Mouse (Mus musculus) cerebellum, postnatal 36 days (tissue): ENCODE measurements around the gene Gm21953.
"Not testable (repeated sequence)": the region's sequence is repeated elsewhere in the genome, so short reads cannot be mapped to it uniquely, and the experiment has no call there.

Source experiments
- DNase-seq, 2 experiments: peaks; one replicate each; pipeline ENCODE4 v3.0.0; 2021 to 2022; ENCODE audit warnings: mixed read lengths in 2 of 2

The Gm21953 gene

DNA sequence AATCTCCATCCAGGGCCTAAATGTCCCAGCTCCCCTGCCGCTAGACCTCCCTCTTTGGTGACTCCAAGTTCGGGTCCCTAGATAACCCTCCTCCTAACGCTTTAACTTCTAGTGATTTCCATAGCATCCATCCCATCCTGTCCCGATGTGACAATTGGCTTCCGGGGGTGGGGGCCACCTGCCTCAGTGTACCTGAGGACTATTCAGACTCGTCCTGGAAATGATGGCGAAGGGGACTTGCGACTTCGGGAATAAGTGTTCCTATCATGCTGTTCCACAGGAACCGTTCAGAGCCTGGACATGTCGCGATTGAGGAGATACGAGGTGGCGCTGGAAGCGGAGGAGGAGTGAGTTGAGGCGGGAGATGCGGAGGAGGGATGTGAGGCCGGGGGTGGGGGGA, at the start of gene Gm21953:
TSS of gene Gm21953 (plus strand) at position 301 of the 400 bp plus-strand sequence.
- not testable (repeated sequence) for DNase-seq

DNA sequence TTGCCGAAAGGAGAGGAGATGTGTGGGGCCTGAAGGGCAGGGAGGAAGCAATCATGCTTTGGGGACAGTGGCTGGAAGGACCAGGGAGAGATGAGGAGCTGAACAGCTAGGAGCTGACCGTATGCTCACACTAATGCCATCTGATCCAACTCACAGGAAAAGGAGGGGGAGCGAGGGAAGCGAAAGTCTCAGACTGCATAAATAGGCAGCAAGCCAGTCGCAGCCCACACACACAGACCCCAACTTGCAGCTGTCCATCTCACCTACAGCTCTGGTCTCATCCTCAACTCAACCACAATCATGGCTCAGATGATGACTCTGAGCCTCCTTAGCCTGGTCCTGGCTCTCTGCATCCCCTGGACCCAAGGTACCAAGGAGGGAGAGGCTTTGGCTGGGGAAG, 38.6 kb upstream of the Gm21953 start, which contains the start of gene Ccl21b:
TSS of gene Ccl21b (plus strand) at position 301 of the 400 bp plus-strand sequence.
- DNase-seq = not testable (repeated sequence)

DNA sequence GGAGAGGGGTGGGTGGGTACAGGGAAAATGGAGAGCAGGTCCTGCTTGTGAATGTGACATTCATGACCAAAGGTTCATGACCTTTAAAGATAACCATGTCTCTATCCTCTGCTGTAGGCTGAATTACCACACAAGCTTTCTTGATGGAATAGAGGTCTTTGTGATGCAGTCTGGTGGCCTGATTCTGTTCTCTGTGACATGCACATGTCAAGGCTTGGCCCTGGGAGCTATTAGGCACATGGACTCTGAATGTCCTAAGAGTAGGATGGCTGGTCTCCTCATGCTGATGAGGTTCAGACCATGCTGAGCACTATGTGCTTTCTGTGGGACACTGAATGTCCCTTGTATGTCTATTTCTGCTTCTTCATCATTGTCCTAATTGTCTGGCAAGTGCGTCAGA, 24.0 kb downstream of the Gm21953 start, which contains the start of gene Fam205a3:
TSS of gene Fam205a3 (plus strand) at position 301 of the 400 bp plus-strand sequence.
- DNase-seq = not testable (repeated sequence)
